Comparison of ENCODE assay signal across 7 mouse cellular contexts in the genomic region with DNA sequence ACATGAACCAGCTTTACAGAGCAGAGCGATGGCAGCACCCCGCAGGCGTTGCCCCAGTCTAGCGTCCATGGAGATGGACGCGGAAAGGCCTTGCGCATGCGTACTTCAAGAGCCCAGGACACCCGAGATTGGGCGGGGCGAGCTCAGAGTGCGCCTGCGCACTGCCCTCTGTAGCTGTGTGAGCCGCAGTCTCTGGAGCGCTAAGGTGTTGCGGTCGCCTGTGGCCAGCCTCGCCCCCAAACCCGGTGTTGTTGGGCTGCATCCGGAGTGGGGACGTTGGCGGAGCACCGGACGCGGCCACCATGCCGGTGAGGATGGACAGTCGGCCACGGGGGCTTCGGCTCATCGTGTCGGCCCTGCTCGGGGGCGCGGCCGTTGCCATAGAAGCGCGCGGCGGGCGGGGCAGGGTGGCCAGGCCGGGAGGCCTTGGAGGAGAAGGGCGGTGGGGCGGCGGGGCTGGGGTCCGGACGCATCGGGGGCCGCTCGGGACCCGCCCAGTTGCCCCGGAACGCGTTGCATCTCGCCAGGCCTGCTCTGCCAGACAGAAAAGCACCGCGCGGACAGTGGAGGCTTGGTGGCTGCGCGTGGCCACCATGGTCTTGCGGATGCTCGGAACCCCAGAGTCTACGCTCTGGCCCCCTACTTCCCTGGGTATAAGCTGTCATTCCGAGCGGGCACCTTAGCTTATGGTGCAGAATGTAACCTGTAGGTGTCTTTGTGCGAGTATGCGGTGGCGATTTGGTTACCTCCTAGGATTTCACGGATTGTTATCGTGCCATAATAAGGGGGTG. TPM values are rescaled to one million over a fixed set of nuclear protein-coding genes. Genes with fewer than 3 reads are reported as not detected.
DNase-seq lines count a peak whose midpoint lies in the region; ATAC-seq lines count a peak whose summit lies in the region.

A gene (plus strand): TSS at position 156 of the 791 bp plus-strand sequence.

- peak within 1 kb of the TSS; percentile 62 for H3K4me2 ChIP-seq in embryonic facial prominence, embryonic 12.5 days (replicated peaks)
- peak within 1 kb of the TSS; percentile 79 for H3K4me2 ChIP-seq in limb, embryonic 11.5 days (ENCODE audit: low read depth, severe bottlenecking)
- peak within 1 kb of the TSS; percentile 53 for H3K4me2 ChIP-seq in midbrain, embryonic 14.5 days (ENCODE audit: low read length)

- H3K9me3 ChIP-seq in embryonic facial prominence, embryonic 12.5 days, result 0 out of 2 replicates have a peak, but pooled peaks cover 5% of the 10 kb centered on the region
- H3K9me3 ChIP-seq in limb, embryonic 11.5 days (ENCODE audit: control insufficient read depth, low read length), result no peaks in the 10 kb centered on the region
- 0 out of 2 replicates have a peak, but pooled peaks cover 4% of the 10 kb centered on the region for H3K9me3 ChIP-seq in midbrain, embryonic 14.5 days (ENCODE audit: control insufficient read depth, low read length)

- no peaks in the 10 kb centered on the region for H3K36me3 ChIP-seq in embryonic facial prominence, embryonic 12.5 days
- H3K36me3 ChIP-seq in limb, embryonic 11.5 days (ENCODE audit: control insufficient read depth, insufficient read depth, low read length), result no peaks in the 10 kb centered on the region
- H3K36me3 ChIP-seq in midbrain, embryonic 14.5 days (ENCODE audit: control insufficient read depth, insufficient read depth, low read length), result peaks cover 17% of the 10 kb centered on the region

- no peaks in the 10 kb centered on the region for H3K27me3 ChIP-seq in embryonic facial prominence, embryonic 12.5 days
- no peaks in the 10 kb centered on the region for H3K27me3 ChIP-seq in limb, embryonic 11.5 days (ENCODE audit: control insufficient read depth, insufficient read depth, low read length)
- H3K27me3 ChIP-seq in midbrain, embryonic 14.5 days (ENCODE audit: control insufficient read depth, insufficient read depth, low read length), result no peaks in the 10 kb centered on the region

- WGBS in embryonic facial prominence, embryonic 12.5 days, result 1% methylated on average over 61 of the region's 69 CpGs
- under 1% methylated on average over 62 of the region's 69 CpGs for WGBS in limb, embryonic 11.5 days
- under 1% methylated on average over 69 of the region's 69 CpGs for WGBS in midbrain, embryonic 14.5 days

- DNase-seq in adrenal gland, postnatal 25 days, result peak; percentile 94
- DNase-seq in heart, adult 11 months, result peak; percentile 100
- DNase-seq in kidney, adult 18-20 months, result peak; percentile 96
- peak; percentile 97 for DNase-seq in limb, embryonic 11.5 days (ENCODE audit: low spot score)
- DNase-seq in midbrain, embryonic 14.5 days, result peak; percentile 98
- peak; percentile 86 to 92 for DNase-seq in spleen, adult 18-20 months

- H3K4me1 ChIP-seq in embryonic facial prominence, embryonic 12.5 days, result peaks cover 10% of the 10 kb centered on the region; the same call in 1 of the 2 replicates
- peaks cover 2% of the 10 kb centered on the region; the same call in 1 of the 2 replicates for H3K4me1 ChIP-seq in limb, embryonic 11.5 days (ENCODE audit: control insufficient read depth, insufficient read depth, low read length)
- peaks cover 22% of the 10 kb centered on the region for H3K4me1 ChIP-seq in midbrain, embryonic 14.5 days (ENCODE audit: control insufficient read depth, insufficient read depth, low read length)

- H3K27ac ChIP-seq in embryonic facial prominence, embryonic 12.5 days, result peak within 1 kb of the TSS; percentile 73
- H3K27ac ChIP-seq in limb, embryonic 11.5 days (replicated peaks; ENCODE audit: low read depth, low read length), result no peak within 1 kb of the TSS; the same call in 1 of the 2 replicates
- H3K27ac ChIP-seq in midbrain, embryonic 14.5 days (replicated peaks; ENCODE audit: low read depth, low read length), result peak within 1 kb of the TSS; percentile 91

- ATAC-seq in embryonic facial prominence, embryonic 12.5 days (ENCODE audit: insufficient number of reproducible peaks, insufficient read depth, low FRiP score, low TSS enrichment), result peak; percentile 95
- ATAC-seq in limb, embryonic 11.5 days (ENCODE audit: insufficient number of reproducible peaks, low FRiP score, low TSS enrichment, low read depth), result peak; percentile 93
- ATAC-seq in midbrain, embryonic 14.5 days (ENCODE audit: low FRiP score, low TSS enrichment), result peak; percentile 97

- H3K4me3 ChIP-seq in embryonic facial prominence, embryonic 12.5 days, result peak within 1 kb of the TSS; percentile 91
- peak within 1 kb of the TSS; percentile 61 for H3K4me3 ChIP-seq in limb, embryonic 11.5 days (ENCODE audit: low read depth, low read length)
- H3K4me3 ChIP-seq in midbrain, embryonic 14.5 days (replicated peaks; ENCODE audit: low read depth, low read length), result peak within 1 kb of the TSS; percentile 93

- peak within 1 kb of the TSS; percentile 82 for H3K9ac ChIP-seq in embryonic facial prominence, embryonic 12.5 days
- H3K9ac ChIP-seq in limb, embryonic 11.5 days (ENCODE audit: low read length), result peak within 1 kb of the TSS; percentile 64
- H3K9ac ChIP-seq in midbrain, embryonic 14.5 days (replicated peaks; ENCODE audit: low read length), result peak within 1 kb of the TSS; percentile 88

RNA-seq across cellular contexts. Expression of the gene that starts here (rescaled TPM):
- 27.0 and 31.9 TPM in 2 replicates for total RNA-seq in adrenal gland, postnatal 25 days (2021)
- polyA plus RNA-seq in embryonic facial prominence, embryonic 12.5 days (2016; fragmentation: Nextera tagmentation; extraction: Ambion mirVana), result 101 and 112 TPM in 2 replicates
- 72.0 and 79.4 TPM in 2 replicates for polyA plus RNA-seq in limb, embryonic 11.5 days (2014; fragmentation: Nextera tagmentation; extraction: Ambion mirVana)
- 301 and 306 TPM in 2 replicates for polyA plus RNA-seq in midbrain, embryonic 14.5 days (2014; fragmentation: Nextera tagmentation; extraction: Ambion mirVana)
